In the genomic region with DNA sequence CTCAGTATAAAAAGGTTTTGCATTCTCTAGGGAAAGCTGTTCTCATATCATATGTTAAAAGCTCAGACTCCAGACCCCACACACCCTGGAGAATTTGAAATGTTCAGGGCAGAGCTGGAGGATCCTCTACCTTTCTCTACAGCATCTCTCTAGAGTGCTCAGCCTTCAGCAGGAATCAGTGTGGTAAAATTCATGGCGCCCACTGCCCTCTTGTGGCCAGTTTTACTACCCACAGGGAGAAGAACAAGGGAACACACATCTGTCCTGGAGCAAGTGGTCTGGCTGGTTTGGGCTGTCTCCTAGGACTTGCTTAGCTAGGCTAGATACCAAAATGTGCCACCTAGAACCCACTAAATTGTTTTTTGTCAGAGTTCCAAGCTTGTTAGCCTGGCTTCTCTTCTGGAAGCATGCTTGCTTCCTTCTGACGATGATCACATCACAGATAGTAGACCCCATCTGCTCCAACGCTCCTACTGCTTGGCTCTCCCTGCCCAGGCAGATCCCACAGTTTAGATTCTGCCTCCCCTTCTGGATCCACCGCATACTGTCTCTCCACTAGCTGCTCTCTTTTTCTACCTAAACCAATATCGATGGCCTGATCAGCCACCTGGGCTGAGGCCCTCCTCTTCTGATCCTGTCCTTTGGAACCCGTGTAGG, we compare ENCODE assay signal across 8 mouse cellular contexts. TPM values are rescaled to one million over a fixed set of nuclear protein-coding genes. Genes with fewer than 3 reads are reported as not detected.
DNase-seq lines count a peak whose midpoint lies in the region; ATAC-seq and TF ChIP-seq lines count a peak whose summit lies in the region.

No protein-coding gene starts in this region.

- no peak overlapping the region for H3K27ac ChIP-seq in forebrain, embryonic 11.5 days (ENCODE audit: low read depth, low read length)
- no peak overlapping the region for H3K27ac ChIP-seq in liver, embryonic 13.5 days
- H3K27ac ChIP-seq in neural tube, embryonic 13.5 days (replicated peaks), result no peak overlapping the region

- no peaks in the 10 kb centered on the region for H3K4me1 ChIP-seq in E14TG2a.4 (replicated peaks; ENCODE audit: low read depth, low read length)
- no peaks in the 10 kb centered on the region for H3K4me1 ChIP-seq in forebrain, embryonic 11.5 days (replicated peaks; ENCODE audit: control insufficient read depth, insufficient read depth, low read length)
- H3K4me1 ChIP-seq in liver, embryonic 13.5 days (replicated peaks), result no peaks in the 10 kb centered on the region
- no peaks in the 10 kb centered on the region for H3K4me1 ChIP-seq in neural tube, embryonic 13.5 days (replicated peaks)

- H3K9ac ChIP-seq in forebrain, embryonic 11.5 days (ENCODE audit: low read length), result no peak overlapping the region
- H3K9ac ChIP-seq in liver, embryonic 13.5 days, result no peak overlapping the region
- no peak overlapping the region for H3K9ac ChIP-seq in neural tube, embryonic 13.5 days

- peak; percentile 40 for DNase-seq in c-Kit-positive CD71-negative TER-119-negative erythroid progenitor cells, embryonic 14.5 days (ENCODE audit: low read depth)
- peak; percentile 82 for DNase-seq in forebrain, embryonic 11.5 days (ENCODE audit: low spot score)
- peak; percentile 84 to 90 for DNase-seq in heart, postnatal 10 days
- DNase-seq in kidney, postnatal 25 days, result peak; percentile 65 to 83
- peak; percentile 56 for DNase-seq in liver, embryonic 13.5 days
- peak; percentile 89 for DNase-seq in testis, postnatal 10 days (ENCODE audit: low spot score)

- no peak overlapping the region for H3K4me2 ChIP-seq in forebrain, embryonic 11.5 days (ENCODE audit: low read depth, low read length, severe bottlenecking)
- H3K4me2 ChIP-seq in liver, embryonic 13.5 days, result no peak overlapping the region
- H3K4me2 ChIP-seq in neural tube, embryonic 13.5 days, result no peak overlapping the region

- peak; percentile 72 for TF ChIP-seq CTCF in E14TG2a.4 (conservative IDR thresholded peaks at IDR 0.05; ENCODE audit: low read length)

- no peak overlapping the region for H3K4me3 ChIP-seq in E14TG2a.4 (replicated peaks; ENCODE audit: low read length)
- H3K4me3 ChIP-seq in forebrain, embryonic 11.5 days (ENCODE audit: low read depth, low read length), result no peak overlapping the region
- no peak overlapping the region for H3K4me3 ChIP-seq in liver, embryonic 13.5 days (replicated peaks)
- H3K4me3 ChIP-seq in neural tube, embryonic 13.5 days, result no peak overlapping the region

- no peaks in the 10 kb centered on the region for H3K36me3 ChIP-seq in E14TG2a.4 (ENCODE audit: insufficient read depth, low read length)
- H3K36me3 ChIP-seq in forebrain, embryonic 11.5 days (ENCODE audit: control insufficient read depth, insufficient read depth, low read length), result no peaks in the 10 kb centered on the region
- no peaks in the 10 kb centered on the region for H3K36me3 ChIP-seq in liver, embryonic 13.5 days
- no peaks in the 10 kb centered on the region for H3K36me3 ChIP-seq in neural tube, embryonic 13.5 days

- WGBS in forebrain, embryonic 11.5 days, result 66% methylated on average over 6 of the region's 6 CpGs
- 50% methylated on average over 6 of the region's 6 CpGs for WGBS in liver, embryonic 13.5 days (ENCODE audit: insufficient replicate concordance)
- 71% methylated on average over 6 of the region's 6 CpGs for WGBS in neural tube, embryonic 13.5 days

- intact Hi-C loops in heart, postnatal 10 days (cut with DNase I), result loop anchor here (1.0 to 5.0 kb wide), 2 partner anchors 257 to 469 kb away; no protein-coding TSS in a partner anchor

- H3K27me3 ChIP-seq in E14TG2a.4 (ENCODE audit: insufficient read depth, low read length), result no peaks in the 10 kb centered on the region
- H3K27me3 ChIP-seq in forebrain, embryonic 11.5 days (ENCODE audit: control insufficient read depth, insufficient read depth, low read length), result no peaks in the 10 kb centered on the region
- H3K27me3 ChIP-seq in liver, embryonic 13.5 days, result no peaks in the 10 kb centered on the region
- H3K27me3 ChIP-seq in neural tube, embryonic 13.5 days, result no peaks in the 10 kb centered on the region

- peak; percentile 76; the same call in 1 of the 2 replicates for ATAC-seq in forebrain, embryonic 11.5 days (replicated peaks; ENCODE audit: low FRiP score)
- 0 out of 2 replicates have a peak, but pooled peaks have one; percentile 31 for ATAC-seq in liver, embryonic 13.5 days (ENCODE audit: low read depth)
- ATAC-seq in neural tube, embryonic 13.5 days (ENCODE audit: low read depth), result peak; percentile 77

- peaks cover 7% of the 10 kb centered on the region; the same call in 1 of the 2 replicates for H3K9me3 ChIP-seq in E14TG2a.4 (ENCODE audit: low read length)
- no peaks in the 10 kb centered on the region for H3K9me3 ChIP-seq in forebrain, embryonic 11.5 days (ENCODE audit: control insufficient read depth, low read length)
- H3K9me3 ChIP-seq in liver, embryonic 13.5 days (replicated peaks), result no peaks in the 10 kb centered on the region
- no peaks in the 10 kb centered on the region for H3K9me3 ChIP-seq in neural tube, embryonic 13.5 days

RNA-seq across cellular contexts. Expression of a gene that starts 31.3 kb away (rescaled TPM):
- polyA plus RNA-seq in forebrain, embryonic 11.5 days (2014; fragmentation: Nextera tagmentation; extraction: Ambion mirVana), result 4.8 and 5.0 TPM in 2 replicates
- total RNA-seq in heart, postnatal 10 days (2021), result 1 to 10 TPM; 7.7 to 9.1 TPM
- polyA plus RNA-seq in liver, embryonic 13.5 days (2015; fragmentation: Nextera tagmentation; extraction: Ambion mirVana), result 4.7 and 4.8 TPM in 2 replicates
- 7.6 and 10.7 TPM in 2 replicates for polyA plus RNA-seq in neural tube, embryonic 13.5 days (2015; fragmentation: Nextera tagmentation; extraction: Ambion mirVana)
